Mouse (Mus musculus): ENCODE results near the gene Tcf7l2. TPM values are rescaled to one million over a fixed set of nuclear protein-coding genes. Genes with fewer than 3 reads are reported as not detected.

Gene Tcf7l2
- 9.7 and 10.5 TPM in 2 replicates for polyA plus RNA-seq (2011; ENCODE audit: insufficient read depth, insufficient read length, low replicate concordance, missing spikeins)

DNA sequence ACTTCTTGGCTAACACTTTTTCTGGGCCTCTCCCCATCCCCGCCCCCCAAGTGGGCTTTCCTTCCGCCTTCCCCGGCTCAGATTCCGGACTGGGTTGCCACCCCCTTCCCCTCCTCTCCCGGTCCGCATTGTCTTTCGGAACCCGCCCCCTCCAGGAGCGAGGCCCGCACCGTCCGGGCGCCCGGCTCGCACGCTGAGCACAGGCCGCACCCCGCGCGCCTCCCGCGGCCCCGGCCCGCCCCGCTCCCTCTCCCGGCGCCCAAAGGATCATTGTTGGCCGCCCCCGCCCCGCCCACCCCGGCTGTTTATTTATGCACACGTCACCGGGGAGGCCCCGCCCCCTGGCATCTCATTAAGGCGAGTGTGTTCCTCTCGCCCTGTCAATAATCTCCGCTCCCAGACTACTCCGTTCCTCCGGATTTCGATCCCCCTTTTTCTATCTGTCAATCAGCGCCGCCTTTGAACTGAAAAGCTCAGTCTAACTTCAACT is at the start of gene Tcf7l2:
Tcf7l2 (plus strand) TSS at position 382 of the 490 bp plus-strand sequence.
- Histone ChIP-seq H3K4me1 (ENCODE audit: control insufficient read depth, insufficient read depth, low read length) (no peaks in the 10 kb centered on the region; the same call in 1 of the 2 replicates), H3K4me3 (replicated peaks; ENCODE audit: control insufficient read depth, low read depth, low read length) (peak within 1 kb of the TSS; percentile 70), H3K27ac (ENCODE audit: control insufficient read depth, insufficient read depth, low read depth, low read length, poor library complexity) (peak within 1 kb of the TSS; percentile 51)
- TF ChIP-seq CTCF (IDR thresholded peaks at IDR 0.05; ENCODE audit: control insufficient read depth, insufficient read depth, low read length) (no peak), POLR2A (IDR thresholded peaks at IDR 0.05; ENCODE audit: borderline replicate concordance, control insufficient read depth, low read depth, low read length) (no peak)
- WGBS = 2% methylated on average over 41 of the region's 42 CpGs

DNA sequence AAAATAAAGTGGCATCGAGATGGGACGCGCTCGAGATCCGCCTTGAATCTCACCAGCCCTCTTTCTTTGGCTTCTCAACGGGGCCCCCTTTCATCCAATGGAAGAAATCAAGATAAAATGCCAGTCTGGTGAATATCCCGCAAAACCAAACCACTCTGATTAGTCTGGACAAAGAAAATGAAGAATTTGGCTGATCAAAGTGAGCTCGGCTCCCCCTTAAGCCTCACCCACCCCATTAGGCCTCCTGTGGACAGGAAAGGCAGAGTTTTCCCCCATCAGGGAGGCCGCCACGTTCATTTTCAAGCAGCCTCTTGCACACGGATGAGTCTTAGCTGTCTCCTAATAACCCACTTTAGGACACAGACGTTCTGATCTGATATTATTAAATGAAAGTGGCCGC is 47.0 kb upstream of the Tcf7l2 start:
- Histone ChIP-seq H3K4me3 (replicated peaks; ENCODE audit: control insufficient read depth, low read depth, low read length) (no peak overlapping the region), H3K4me1 (ENCODE audit: control insufficient read depth, insufficient read depth, low read length) (no peaks in the 10 kb centered on the region), H3K27ac (ENCODE audit: control insufficient read depth, insufficient read depth, low read depth, low read length, poor library complexity) (no peak overlapping the region)
- TF ChIP-seq POLR2A (IDR thresholded peaks at IDR 0.05; ENCODE audit: borderline replicate concordance, control insufficient read depth, low read depth, low read length) (no peak), CTCF (IDR thresholded peaks at IDR 0.05; ENCODE audit: control insufficient read depth, insufficient read depth, low read length) (no peak)
- 75% methylated on average over 13 of the region's 13 CpGs for WGBS

DNA sequence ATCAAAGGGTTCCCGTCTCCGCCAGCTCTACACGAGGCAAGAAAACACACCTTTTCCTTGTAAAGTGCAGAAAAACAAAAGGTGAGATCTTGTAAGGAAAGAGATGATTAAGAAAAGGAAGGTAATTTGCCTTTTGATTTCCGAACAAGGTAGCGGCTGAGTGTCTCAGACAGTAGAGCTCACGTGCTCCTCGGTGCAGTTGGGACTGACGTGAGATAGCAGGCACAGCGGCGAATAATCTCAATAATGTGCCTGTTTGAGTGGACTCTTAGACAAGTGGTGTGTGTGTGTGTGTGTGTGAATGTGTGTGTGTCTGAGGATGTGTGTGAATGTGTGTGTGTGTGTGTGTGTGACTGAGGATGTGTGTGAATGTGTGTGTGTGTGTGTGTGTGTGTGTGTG is 46.2 kb upstream of the Tcf7l2 start:
- Histone ChIP-seq H3K4me1 (ENCODE audit: control insufficient read depth, insufficient read depth, low read length) (no peaks in the 10 kb centered on the region), H3K4me3 (replicated peaks; ENCODE audit: control insufficient read depth, low read depth, low read length) (no peak overlapping the region), H3K27ac (ENCODE audit: control insufficient read depth, insufficient read depth, low read depth, low read length, poor library complexity) (no peak overlapping the region)
- WGBS = 85% methylated on average over 10 of the region's 10 CpGs
- no peak for TF ChIP-seq CTCF (IDR thresholded peaks at IDR 0.05; ENCODE audit: control insufficient read depth, insufficient read depth, low read length)
- no peak for TF ChIP-seq POLR2A (IDR thresholded peaks at IDR 0.05; ENCODE audit: borderline replicate concordance, control insufficient read depth, low read depth, low read length)

DNA sequence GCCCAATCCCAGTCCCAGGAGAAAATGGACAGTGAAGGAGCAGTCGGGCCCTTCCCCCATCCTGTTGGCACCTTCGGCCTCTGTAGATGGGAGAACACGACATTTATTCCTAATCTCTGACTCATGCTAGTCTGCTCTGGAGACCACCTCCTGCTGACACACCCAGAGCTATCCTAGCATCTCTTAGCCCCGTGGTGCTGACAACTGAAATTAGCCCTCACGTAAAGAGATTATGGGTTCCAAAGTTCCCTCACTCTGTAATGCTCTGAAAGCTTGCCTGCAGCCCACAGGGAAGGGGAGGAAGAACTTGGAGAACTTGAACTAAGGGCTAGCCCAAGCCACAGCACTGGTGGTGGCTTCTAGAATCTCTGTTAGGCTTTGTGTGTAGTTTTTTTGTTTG is 42.7 kb upstream of the Tcf7l2 start:
- H3K4me3 ChIP-seq (replicated peaks; ENCODE audit: control insufficient read depth, low read depth, low read length) = no peak overlapping the region
- 64% methylated on average over 5 of the region's 5 CpGs for WGBS
- no peak overlapping the region for H3K27ac ChIP-seq (ENCODE audit: control insufficient read depth, insufficient read depth, low read depth, low read length, poor library complexity)
- TF ChIP-seq CTCF (IDR thresholded peaks at IDR 0.05; ENCODE audit: control insufficient read depth, insufficient read depth, low read length) (no peak), POLR2A (IDR thresholded peaks at IDR 0.05; ENCODE audit: borderline replicate concordance, control insufficient read depth, low read depth, low read length) (no peak)
- H3K4me1 ChIP-seq (ENCODE audit: control insufficient read depth, insufficient read depth, low read length) = no peaks in the 10 kb centered on the region; the same call in 1 of the 2 replicates

DNA sequence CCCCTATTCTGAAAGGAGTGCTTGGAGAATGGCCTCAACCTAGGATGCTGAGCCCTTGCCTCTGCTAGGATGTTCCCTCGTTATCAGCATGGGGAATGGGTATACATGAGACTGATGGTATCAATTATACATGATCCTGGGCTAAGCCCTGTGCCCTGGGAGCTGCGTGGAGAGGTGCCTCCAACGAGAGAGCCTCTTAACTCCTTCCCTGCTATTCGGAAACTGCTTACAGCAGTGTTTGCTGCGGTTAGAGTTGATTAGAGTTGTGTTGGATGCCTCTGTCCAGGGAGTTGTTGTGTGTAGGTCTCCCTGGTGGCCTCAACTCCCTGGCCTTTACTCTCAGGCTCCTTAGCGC is 41.4 kb upstream of the Tcf7l2 start:
- H3K27ac ChIP-seq (ENCODE audit: control insufficient read depth, insufficient read depth, low read depth, low read length, poor library complexity) = no peak overlapping the region
- 32% methylated on average over 6 of the region's 6 CpGs for WGBS
- H3K4me3 ChIP-seq (replicated peaks; ENCODE audit: control insufficient read depth, low read depth, low read length) = no peak overlapping the region
- TF ChIP-seq POLR2A (IDR thresholded peaks at IDR 0.05; ENCODE audit: borderline replicate concordance, control insufficient read depth, low read depth, low read length) = no peak
- H3K4me1 ChIP-seq (ENCODE audit: control insufficient read depth, insufficient read depth, low read length) = no peaks in the 10 kb centered on the region; the same call in 1 of the 2 replicates

DNA sequence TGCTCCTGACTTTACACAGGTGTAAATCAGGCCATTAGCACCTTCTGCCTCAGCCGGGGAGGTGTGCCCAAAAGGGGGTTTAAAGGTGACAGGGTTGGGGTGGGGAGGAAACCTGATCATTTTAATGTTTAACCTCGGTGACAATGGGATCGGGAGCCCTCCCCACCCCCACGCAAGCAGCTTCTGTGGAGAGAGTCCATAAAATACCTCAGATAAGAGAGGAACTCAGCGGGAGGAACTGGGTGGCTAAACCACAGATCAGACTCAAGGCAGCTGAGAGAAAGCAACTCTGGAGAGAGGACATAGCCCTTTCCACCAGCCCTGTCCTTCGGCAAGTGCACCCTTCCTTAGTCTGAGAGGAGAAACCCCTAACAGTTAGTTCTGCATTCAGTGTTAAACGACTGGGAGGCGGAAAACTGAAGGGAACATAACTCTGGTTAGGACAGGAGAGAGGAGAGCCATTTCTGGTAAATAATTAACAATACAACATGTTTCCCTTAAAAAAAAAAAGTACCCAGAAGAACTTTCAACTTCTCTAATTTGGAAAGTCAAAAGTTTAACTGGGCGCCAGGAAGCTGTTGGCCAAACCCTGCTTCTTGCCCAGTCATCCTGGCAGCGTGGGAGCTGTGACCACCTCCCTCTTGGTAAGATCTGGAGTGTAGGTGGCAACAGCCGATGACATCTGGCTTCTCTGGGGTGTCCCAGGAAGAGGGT is 40.9 kb upstream of the Tcf7l2 start:
- no peak overlapping the region for H3K27ac ChIP-seq (ENCODE audit: control insufficient read depth, insufficient read depth, low read depth, low read length, poor library complexity)
- WGBS = 4% methylated on average over 11 of the region's 11 CpGs
- no peak overlapping the region for H3K4me3 ChIP-seq (replicated peaks; ENCODE audit: control insufficient read depth, low read depth, low read length)
- TF ChIP-seq CTCF (IDR thresholded peaks at IDR 0.05; ENCODE audit: control insufficient read depth, insufficient read depth, low read length) (no peak), POLR2A (IDR thresholded peaks at IDR 0.05; ENCODE audit: borderline replicate concordance, control insufficient read depth, low read depth, low read length) (no peak)
- H3K4me1 ChIP-seq (ENCODE audit: control insufficient read depth, insufficient read depth, low read length) = no peaks in the 10 kb centered on the region; the same call in 1 of the 2 replicates

DNA sequence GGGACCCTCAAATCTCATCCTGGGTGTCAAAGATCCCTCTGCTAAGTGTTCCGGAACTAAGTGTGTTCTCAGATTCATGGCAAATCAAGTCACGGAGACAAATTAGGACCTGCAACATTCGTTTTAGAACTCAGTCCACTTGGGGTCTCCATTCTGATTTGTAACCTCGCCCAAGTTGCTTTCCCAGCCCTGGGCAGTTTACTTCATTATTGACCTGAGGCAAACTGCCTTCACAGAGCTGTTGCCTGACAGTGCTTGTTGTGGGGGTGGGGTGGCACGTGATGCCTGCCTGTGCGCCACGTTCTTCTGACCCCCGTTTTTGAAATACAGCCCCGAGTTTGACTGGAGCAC is 40.4 kb upstream of the Tcf7l2 start:
- TF ChIP-seq POLR2A (IDR thresholded peaks at IDR 0.05; ENCODE audit: borderline replicate concordance, control insufficient read depth, low read depth, low read length) (no peak), CTCF (IDR thresholded peaks at IDR 0.05; ENCODE audit: control insufficient read depth, insufficient read depth, low read length) (no peak)
- 54% methylated on average over 9 of the region's 9 CpGs for WGBS

DNA sequence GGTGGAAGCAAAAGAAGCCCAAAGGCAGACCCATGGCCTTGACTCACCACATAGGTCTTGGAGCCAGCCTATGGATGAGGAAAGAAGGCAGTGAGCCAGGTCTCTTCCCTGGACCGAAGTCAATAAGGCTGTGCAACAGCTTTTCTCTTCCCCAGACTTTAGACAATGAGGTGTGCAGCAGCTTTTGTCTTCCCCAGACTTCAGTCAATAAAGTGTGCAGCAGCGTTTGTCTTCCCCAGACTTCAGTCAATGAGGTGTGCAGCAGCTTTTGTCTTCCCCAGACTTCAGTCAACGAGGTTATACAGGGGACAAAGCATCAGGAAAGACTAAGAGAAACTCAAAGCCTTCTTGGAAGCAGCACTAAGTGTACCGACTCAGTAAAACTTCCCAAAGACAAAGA is 39.5 kb upstream of the Tcf7l2 start:
- H3K27ac ChIP-seq (ENCODE audit: control insufficient read depth, insufficient read depth, low read depth, low read length, poor library complexity) = no peak overlapping the region
- 77% methylated on average over 4 of the region's 4 CpGs for WGBS
- H3K4me3 ChIP-seq (replicated peaks; ENCODE audit: control insufficient read depth, low read depth, low read length) = no peak overlapping the region
- no peak for TF ChIP-seq CTCF (IDR thresholded peaks at IDR 0.05; ENCODE audit: control insufficient read depth, insufficient read depth, low read length)
- TF ChIP-seq POLR2A (IDR thresholded peaks at IDR 0.05; ENCODE audit: borderline replicate concordance, control insufficient read depth, low read depth, low read length) = no peak
- no peaks in the 10 kb centered on the region; the same call in 1 of the 2 replicates for H3K4me1 ChIP-seq (ENCODE audit: control insufficient read depth, insufficient read depth, low read length)

More for the DNA sequence above, 40.4 kb upstream of the Tcf7l2 start:
- H3K4me3 ChIP-seq (replicated peaks; ENCODE audit: control insufficient read depth, low read depth, low read length) = no peak overlapping the region
- H3K27ac ChIP-seq (ENCODE audit: control insufficient read depth, insufficient read depth, low read depth, low read length, poor library complexity) = no peak overlapping the region
- H3K4me1 ChIP-seq (ENCODE audit: control insufficient read depth, insufficient read depth, low read length) = no peaks in the 10 kb centered on the region; the same call in 1 of the 2 replicates

Data from bone marrow, adult 2 months (tissue).